Comparison of ENCODE assay signal across 20 mouse cellular contexts in the genomic region with DNA sequence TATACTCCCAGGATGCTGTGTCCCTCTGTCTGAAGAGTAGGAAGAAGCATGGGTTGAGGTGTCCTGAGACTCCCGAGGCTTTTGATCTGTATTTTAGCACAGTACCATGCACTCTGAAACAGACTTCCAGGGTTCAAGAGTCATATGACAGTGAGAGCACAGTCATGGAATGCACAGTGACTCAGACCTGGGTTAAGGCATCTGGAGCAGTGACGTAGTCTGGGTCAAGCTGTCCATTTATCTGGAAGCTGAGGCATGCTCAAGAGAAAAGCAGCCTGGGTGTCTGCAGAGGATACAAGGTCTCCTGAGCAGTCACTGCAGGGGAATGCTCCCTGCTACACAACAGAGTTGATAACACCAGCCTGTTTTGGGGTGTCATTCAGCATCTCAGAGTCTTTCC. TPM values are rescaled to one million over a fixed set of nuclear protein-coding genes. Genes with fewer than 3 reads are reported as not detected.
DNase-seq lines count a peak whose midpoint lies in the region; ATAC-seq and TF ChIP-seq lines count a peak whose summit lies in the region.
"Had no signal": no experiment of that assay in that cellular context is flagged by ENCODE, and none has a peak within 500 bp of the region (broad histone marks: within the 10 kb centered on the region; RNA-seq: fewer than 3 reads in every experiment).

No protein-coding gene starts in this region.

- DNase-seq in heart, postnatal 4 days, result no peak
- peak; percentile 7 for DNase-seq in R1 (ENCODE audit: low read depth, low spot score)
- no peak for DNase-seq in cerebellum, adult 2 months
- DNase-seq in MN1 (ENCODE audit: low spot score), result no peak
- DNase-seq: cerebellum, postnatal 36 days; kidney, adult 2 months; lung, adult 18-20 months; midbrain, embryonic 14.5 days; right cerebral cortex, postnatal 25 days had no signal

- TF ChIP-seq CTCF in E14TG2a.4 (conservative IDR thresholded peaks at IDR 0.05; ENCODE audit: low read length), result no peak
- no peak for TF ChIP-seq CTCF in cerebellum, adult 2 months (IDR thresholded peaks at IDR 0.05; ENCODE audit: borderline replicate concordance, insufficient read depth, low read depth, low read length)

- H3K4me1 ChIP-seq in heart, embryonic 13.5 days, result peaks cover 27% of the 10 kb centered on the region
- H3K4me1 ChIP-seq in E14TG2a.4 (replicated peaks; ENCODE audit: low read depth, low read length), result peaks cover 44% of the 10 kb centered on the region
- H3K4me1 ChIP-seq in cerebellum, adult 2 months (ENCODE audit: control insufficient read depth, insufficient read depth, low read length), result no peaks in the 10 kb centered on the region
- H3K4me1 ChIP-seq: embryonic facial prominence, embryonic 13.5 days; forebrain, embryonic 13.5 days; hindbrain, embryonic 15.5 days had no signal

- no peak overlapping the region for H3K4me2 ChIP-seq in heart, embryonic 13.5 days
- H3K4me2 ChIP-seq in myocyte (ENCODE audit: low read depth), result peak overlapping the region; percentile 36
- H3K4me2 ChIP-seq: embryonic facial prominence, embryonic 13.5 days; forebrain, embryonic 13.5 days; hindbrain, embryonic 15.5 days had no signal

- H3K79me2 ChIP-seq in myocyte (ENCODE audit: control insufficient read depth, insufficient read depth), result no peaks in the 10 kb centered on the region

- no peak overlapping the region for H3K27ac ChIP-seq in heart, embryonic 13.5 days (replicated peaks)
- H3K27ac ChIP-seq in cerebellum, adult 2 months (ENCODE audit: insufficient read depth, low read length), result no peak overlapping the region
- H3K27ac ChIP-seq: embryonic facial prominence, embryonic 13.5 days; forebrain, embryonic 13.5 days; hindbrain, embryonic 15.5 days; layer of hippocampus, adult 2 months had no signal

- 25% methylated on average over 2 of the region's 2 CpGs for WGBS in heart, embryonic 13.5 days
- 91% methylated on average over 2 of the region's 2 CpGs for whole genome bisulfite sequencing in cerebellum, adult 2 months

- no peak overlapping the region for H3K4me3 ChIP-seq in heart, embryonic 13.5 days
- H3K4me3 ChIP-seq in E14TG2a.4 (replicated peaks; ENCODE audit: low read length) (peak overlapping the region; percentile 17; the same call in 1 of the 2 replicates), myocyte (no peak overlapping the region)
- no peak overlapping the region for H3K4me3 ChIP-seq in cerebellum, adult 2 months (replicated peaks; ENCODE audit: insufficient read depth, low read depth, low read length)
- H3K4me3 ChIP-seq: embryonic facial prominence, embryonic 13.5 days; forebrain, embryonic 13.5 days; hindbrain, embryonic 15.5 days; layer of hippocampus, adult 2 months had no signal

- ATAC-seq in heart, embryonic 13.5 days (ENCODE audit: extremely low read depth, insufficient number of reproducible peaks, low FRiP score, low TSS enrichment), result 0 out of 2 replicates have a peak, but pooled peaks have one; percentile 14
- ATAC-seq: forebrain, embryonic 13.5 days had no signal

- H3ac ChIP-seq in myocyte (ENCODE audit: control insufficient read depth, insufficient read length), result no peak overlapping the region

- no peaks in the 10 kb centered on the region for H3K9me3 ChIP-seq in heart, embryonic 13.5 days
- H3K9me3 ChIP-seq in E14TG2a.4 (ENCODE audit: low read length), result peaks cover 5% of the 10 kb centered on the region; the same call in 1 of the 2 replicates
- H3K9me3 ChIP-seq: embryonic facial prominence, embryonic 13.5 days; forebrain, embryonic 13.5 days; hindbrain, embryonic 15.5 days had no signal

- no peaks in the 10 kb centered on the region for H3K27me3 ChIP-seq in heart, embryonic 13.5 days (replicated peaks)
- H3K27me3 ChIP-seq in E14TG2a.4 (ENCODE audit: insufficient read depth, low read length) (no peaks in the 10 kb centered on the region), myocyte (ENCODE audit: control insufficient read depth, insufficient read depth, insufficient read length) (no peaks in the 10 kb centered on the region)
- no peaks in the 10 kb centered on the region for H3K27me3 ChIP-seq in cerebellum, adult 2 months (ENCODE audit: control insufficient read depth, insufficient read depth, low read length)
- H3K27me3 ChIP-seq: CH12.LX; embryonic facial prominence, embryonic 13.5 days; forebrain, embryonic 13.5 days; hindbrain, embryonic 15.5 days had no signal

- no peaks in the 10 kb centered on the region for H3K36me3 ChIP-seq in heart, embryonic 13.5 days
- H3K36me3 ChIP-seq in E14TG2a.4 (ENCODE audit: insufficient read depth, low read length), result no peaks in the 10 kb centered on the region
- no peaks in the 10 kb centered on the region for H3K36me3 ChIP-seq in myocyte (ENCODE audit: control insufficient read depth, insufficient read depth)
- H3K36me3 ChIP-seq: embryonic facial prominence, embryonic 13.5 days; hindbrain, embryonic 15.5 days had no signal

- no peak overlapping the region for H3K9ac ChIP-seq in heart, embryonic 13.5 days
- H3K9ac ChIP-seq: embryonic facial prominence, embryonic 13.5 days; forebrain, embryonic 13.5 days; hindbrain, embryonic 15.5 days had no signal

- TF ChIP-seq POLR2A in myocyte (IDR thresholded peaks at IDR 0.05; ENCODE audit: insufficient read length, low read depth), result no peak
- TF ChIP-seq POLR2A in cerebellum, adult 2 months (IDR thresholded peaks at IDR 0.05; ENCODE audit: borderline replicate concordance, insufficient read depth, low read length), result no peak

TF ChIP-seq in myocyte, 11 proteins besides CTCF, POLR2A, EP300 and RAD21:
- TF ChIP-seq USF1 (IDR thresholded peaks at IDR 0.05; ENCODE audit: low read depth) (peak; percentile 38), MYOD1 (IDR thresholded peaks at IDR 0.05; ENCODE audit: control insufficient read depth in 1 of 3, insufficient read length in 2 of 3, low read depth in 2 of 3) (peak in 1 of 3 experiments; percentile 7), POLR2AphosphoS2 (IDR thresholded peaks at IDR 0.05; ENCODE audit: insufficient read length, low read depth) (no peak)

RNA-seq across cellular contexts. Expression of a gene that starts 1.3 kb away (rescaled TPM):
- polyA plus RNA-seq in heart, embryonic 13.5 days (2015; fragmentation: Nextera tagmentation; extraction: Ambion mirVana), result 0.65 and 0.78 TPM in 2 replicates
- under 1 TPM; 0.26 to 0.99 TPM for total RNA-seq in heart, postnatal 4 days (2021)
- polyA plus RNA-seq in myocyte (2012; fragmentation: generic; extraction: Trizol), result 0.79 TPM
- polyA plus RNA-seq in cerebellum, adult 2 months (2012; rRNA removed), result 0.03 and 0.05 TPM in 2 replicates
- total RNA-seq: layer of hippocampus, adult 2 months; left cerebral cortex, postnatal 10 days; megakaryocyte progenitor cell, adult 5-6 weeks had no signal
- polyA plus RNA-seq: embryonic facial prominence, embryonic 13.5 days had no signal

RNA-seq across cellular contexts. Expression of a gene that starts 25.5 kb away (rescaled TPM):
- 7.8 and 8.2 TPM in 2 replicates for polyA plus RNA-seq in heart, embryonic 13.5 days (2015; fragmentation: Nextera tagmentation; extraction: Ambion mirVana)
- 1 to 10 TPM; 6.8 TPM for total RNA-seq in heart, postnatal 4 days (2021)
- polyA plus RNA-seq in myocyte (2012; fragmentation: generic; extraction: Trizol), result 7.2 TPM
- 4.5 and 4.6 TPM in 2 replicates for polyA plus RNA-seq in cerebellum, adult 2 months (2012; rRNA removed)

RNA-seq across cellular contexts. Expression of a gene that starts 49.8 kb away (rescaled TPM):
- polyA plus RNA-seq in heart, embryonic 13.5 days (2015; fragmentation: Nextera tagmentation; extraction: Ambion mirVana), result not detected in 2 replicates
- not detected for total RNA-seq in heart, postnatal 4 days (2021)
- polyA plus RNA-seq in myocyte (2012; fragmentation: generic; extraction: Trizol), result 1.6 TPM
- 9.1 and 10.3 TPM in 2 replicates for polyA plus RNA-seq in cerebellum, adult 2 months (2012; rRNA removed)
- total RNA-seq: megakaryocyte progenitor cell, adult 5-6 weeks had no signal
- polyA plus RNA-seq: heart, postnatal 0 days; kidney, adult 2 months had no signal
